Mouse (Mus musculus): ENCODE results near the gene Msrb2. TPM values are rescaled to one million over a fixed set of nuclear protein-coding genes. Genes with fewer than 3 reads are reported as not detected.

Gene Msrb2
- polyA plus RNA-seq, 1 experiment from 2014 or later, result 28.9 TPM

GRCm38 (mm10) chr2:19390411-19391143 lies 19.3 kb downstream of the Msrb2 start:
- H3K36me3 ChIP-seq, result no peaks in the 10 kb centered on the region; the same call in 1 of the 2 replicates
- 0 out of 2 replicates have a peak, but pooled peaks cover 4% of the 10 kb centered on the region for H3K4me1 ChIP-seq (replicated peaks)
- no peaks in the 10 kb centered on the region for H3K9me3 ChIP-seq
- no peaks in the 10 kb centered on the region for H3K27me3 ChIP-seq
- H3K27ac ChIP-seq, result no peak overlapping the region
- WGBS, result 58% methylated on average over 7 of the region's 7 CpGs
- no peak for ATAC-seq (ENCODE audit: insufficient number of reproducible peaks, insufficient read depth, low FRiP score, low TSS enrichment, low read depth)
- no peak overlapping the region for H3K4me2 ChIP-seq
- H3K9ac ChIP-seq (replicated peaks), result no peak overlapping the region
- H3K4me3 ChIP-seq (replicated peaks), result no peak overlapping the region

- Histone ChIP-seq H3K27ac (no peak overlapping the region), H3K9ac (replicated peaks) (no peak overlapping the region), H3K4me2 (no peak overlapping the region), H3K36me3 (no peaks in the 10 kb centered on the region), H3K27me3 (no peaks in the 10 kb centered on the region), H3K9me3 (no peaks in the 10 kb centered on the region), H3K4me3 (replicated peaks) (no peak overlapping the region), H3K4me1 (replicated peaks) (no peaks in the 10 kb centered on the region)
- ATAC-seq (ENCODE audit: insufficient number of reproducible peaks, insufficient read depth, low FRiP score, low TSS enrichment, low read depth), result no peak
- 47% methylated on average over 3 of the region's 3 CpGs for WGBS
Measured at GRCm38 (mm10) chr2:19391649-19392048, 20.4 kb downstream of the Msrb2 start.

- WGBS, result 44% methylated on average over 2 of the region's 2 CpGs
- H3K4me2 ChIP-seq, result no peak overlapping the region
- H3K4me1 ChIP-seq (replicated peaks), result no peaks in the 10 kb centered on the region
- no peaks in the 10 kb centered on the region for H3K27me3 ChIP-seq
- H3K27ac ChIP-seq, result no peak overlapping the region
- H3K9ac ChIP-seq (replicated peaks), result no peak overlapping the region
- no peaks in the 10 kb centered on the region for H3K36me3 ChIP-seq
- 0 out of 2 replicates have a peak, but pooled peaks cover 5% of the 10 kb centered on the region for H3K9me3 ChIP-seq
- ATAC-seq (ENCODE audit: insufficient number of reproducible peaks, insufficient read depth, low FRiP score, low TSS enrichment, low read depth), result no peak
- no peak overlapping the region for H3K4me3 ChIP-seq (replicated peaks)
Measured at GRCm38 (mm10) chr2:19392793-19393192, 21.6 kb downstream of the Msrb2 start.

GRCm38 (mm10) chr2:19405409-19405808 lies 34.2 kb downstream of the Msrb2 start:
- no peaks in the 10 kb centered on the region for H3K36me3 ChIP-seq
- no peak overlapping the region for H3K27ac ChIP-seq
- peaks cover 4% of the 10 kb centered on the region for H3K4me1 ChIP-seq (replicated peaks)
- no peak overlapping the region for H3K9ac ChIP-seq (replicated peaks)
- H3K4me3 ChIP-seq (replicated peaks), result no peak overlapping the region
- no peak for ATAC-seq (ENCODE audit: insufficient number of reproducible peaks, insufficient read depth, low FRiP score, low TSS enrichment, low read depth)
- 90% methylated on average over 5 of the region's 5 CpGs for WGBS
- no peaks in the 10 kb centered on the region for H3K27me3 ChIP-seq
- no peaks in the 10 kb centered on the region for H3K9me3 ChIP-seq
- H3K4me2 ChIP-seq, result no peak overlapping the region

GRCm38 (mm10) chr2:19406531-19406930 lies 35.3 kb downstream of the Msrb2 start:
- Histone ChIP-seq H3K27me3 (no peaks in the 10 kb centered on the region), H3K27ac (no peak overlapping the region), H3K36me3 (no peaks in the 10 kb centered on the region), H3K4me2 (no peak overlapping the region), H3K9ac (replicated peaks) (no peak overlapping the region), H3K4me1 (replicated peaks) (peaks cover 4% of the 10 kb centered on the region), H3K4me3 (replicated peaks) (no peak overlapping the region), H3K9me3 (no peaks in the 10 kb centered on the region)
- ATAC-seq (ENCODE audit: insufficient number of reproducible peaks, insufficient read depth, low FRiP score, low TSS enrichment, low read depth), result no peak
- 29% methylated on average over 3 of the region's 3 CpGs for WGBS

- Histone ChIP-seq H3K36me3 (no peaks in the 10 kb centered on the region), H3K9me3 (no peaks in the 10 kb centered on the region), H3K9ac (replicated peaks) (no peak overlapping the region), H3K27ac (no peak overlapping the region), H3K4me2 (peak overlapping the region; percentile 42), H3K4me3 (replicated peaks) (0 out of 2 replicates have a peak overlapping the region, but pooled peaks have one; percentile 8), H3K4me1 (replicated peaks) (no peaks in the 10 kb centered on the region), H3K27me3 (peaks cover 25% of the 10 kb centered on the region)
- 19% methylated on average over 19 of the region's 19 CpGs for WGBS
- ATAC-seq (ENCODE audit: insufficient number of reproducible peaks, insufficient read depth, low FRiP score, low TSS enrichment, low read depth), result no peak
Measured at GRCm38 (mm10) chr2:19414222-19414965, 43.2 kb downstream of the Msrb2 start.

- H3K9me3 ChIP-seq, result no peaks in the 10 kb centered on the region
- no peak for ATAC-seq (ENCODE audit: insufficient number of reproducible peaks, insufficient read depth, low FRiP score, low TSS enrichment, low read depth)
- H3K4me3 ChIP-seq (replicated peaks), result no peak overlapping the region
- no peaks in the 10 kb centered on the region for H3K4me1 ChIP-seq (replicated peaks)
- no peaks in the 10 kb centered on the region for H3K36me3 ChIP-seq
- no peak overlapping the region for H3K27ac ChIP-seq
- peaks cover 32% of the 10 kb centered on the region for H3K27me3 ChIP-seq
- 4% methylated on average over 6 of the region's 6 CpGs for WGBS
- no peak overlapping the region for H3K9ac ChIP-seq (replicated peaks)
- H3K4me2 ChIP-seq, result peak overlapping the region; percentile 42
Measured at GRCm38 (mm10) chr2:19415063-19415521, 43.9 kb downstream of the Msrb2 start.

GRCm38 (mm10) chr2:19416066-19416465 lies 44.8 kb downstream of the Msrb2 start:
- ATAC-seq (ENCODE audit: insufficient number of reproducible peaks, insufficient read depth, low FRiP score, low TSS enrichment, low read depth), result no peak

GRCm38 (mm10) chr2:19419686-19420345 lies 48.6 kb downstream of the Msrb2 start:
- Histone ChIP-seq H3K9ac (replicated peaks) (no peak overlapping the region), H3K9me3 (no peaks in the 10 kb centered on the region), H3K27me3 (peaks cover 59% of the 10 kb centered on the region), H3K4me2 (no peak overlapping the region), H3K27ac (no peak overlapping the region), H3K36me3 (no peaks in the 10 kb centered on the region), H3K4me1 (replicated peaks) (no peaks in the 10 kb centered on the region), H3K4me3 (replicated peaks) (no peak overlapping the region)
- no peak for ATAC-seq (ENCODE audit: insufficient number of reproducible peaks, insufficient read depth, low FRiP score, low TSS enrichment, low read depth)
- 70% methylated on average over 1 of the region's 1 CpGs for whole genome bisulfite sequencing

More at GRCm38 (mm10) chr2:19416066-19416465, 44.8 kb downstream of the Msrb2 start:
- WGBS, result 66% methylated on average over 6 of the region's 6 CpGs
- Histone ChIP-seq H3K27ac (no peak overlapping the region), H3K9me3 (no peaks in the 10 kb centered on the region), H3K4me3 (replicated peaks) (no peak overlapping the region), H3K4me2 (no peak overlapping the region), H3K27me3 (peaks cover 37% of the 10 kb centered on the region), H3K9ac (replicated peaks) (no peak overlapping the region), H3K4me1 (replicated peaks) (no peaks in the 10 kb centered on the region), H3K36me3 (no peaks in the 10 kb centered on the region)

- Histone ChIP-seq H3K36me3 (no peaks in the 10 kb centered on the region), H3K27ac (no peak overlapping the region), H3K9ac (replicated peaks) (no peak overlapping the region), H3K4me3 (replicated peaks) (no peak overlapping the region), H3K9me3 (no peaks in the 10 kb centered on the region), H3K27me3 (peaks cover 63% of the 10 kb centered on the region), H3K4me2 (no peak overlapping the region), H3K4me1 (replicated peaks) (no peaks in the 10 kb centered on the region)
- no peak for ATAC-seq (ENCODE audit: insufficient number of reproducible peaks, insufficient read depth, low FRiP score, low TSS enrichment, low read depth)
Measured at GRCm38 (mm10) chr2:19422226-19422625, 51.0 kb downstream of the Msrb2 start.

GRCm38 (mm10) chr2:19423086-19423485 lies 51.8 kb downstream of the Msrb2 start:
- no peak overlapping the region for H3K4me3 ChIP-seq (replicated peaks)
- ATAC-seq (ENCODE audit: insufficient number of reproducible peaks, insufficient read depth, low FRiP score, low TSS enrichment, low read depth), result no peak
- H3K9me3 ChIP-seq, result no peaks in the 10 kb centered on the region
- no peak overlapping the region for H3K4me2 ChIP-seq
- peaks cover 67% of the 10 kb centered on the region for H3K27me3 ChIP-seq
- no peak overlapping the region for H3K9ac ChIP-seq (replicated peaks)
- WGBS, result 80% methylated on average over 6 of the region's 6 CpGs
- no peaks in the 10 kb centered on the region for H3K4me1 ChIP-seq (replicated peaks)
- no peaks in the 10 kb centered on the region for H3K36me3 ChIP-seq
- H3K27ac ChIP-seq, result no peak overlapping the region

Data from limb, embryonic 12.5 days (tissue).